Mouse (Mus musculus): ENCODE results near the gene Zbtb21. TPM values are rescaled to one million over a fixed set of nuclear protein-coding genes. Genes with fewer than 3 reads are reported as not detected.

Zbtb21 gene
- polyA plus RNA-seq, 1 experiment from 2014 or later, result 14.4 TPM

DNA sequence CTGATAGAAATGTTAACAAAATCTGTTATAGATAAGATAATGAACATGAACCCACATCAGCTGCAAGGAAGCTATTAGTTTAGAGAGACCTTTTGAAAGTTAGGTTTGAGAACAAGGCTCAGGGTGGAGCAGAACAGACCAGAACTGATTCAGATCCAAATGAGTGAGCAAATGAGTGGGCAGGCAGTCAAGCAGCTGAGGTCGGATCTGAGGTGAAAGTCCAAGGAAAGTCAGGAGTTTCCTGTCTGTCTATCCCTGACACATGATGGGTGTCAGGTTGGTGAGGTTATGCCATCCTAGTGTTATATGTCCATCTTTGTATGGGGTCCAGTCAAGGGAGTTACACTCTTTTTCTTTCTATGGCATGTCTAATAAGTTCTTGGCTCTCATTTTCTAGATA, 32.9 kb downstream of the Zbtb21 start:
- Histone ChIP-seq H3K27me3 (ENCODE audit: control insufficient read depth, insufficient read depth, low read length) (no peaks in the 10 kb centered on the region), H3K4me1 (replicated peaks; ENCODE audit: control insufficient read depth, insufficient read depth, low read length) (no peaks in the 10 kb centered on the region), H3K4me2 (ENCODE audit: low read depth, low read length, severe bottlenecking) (no peak overlapping the region), H3K36me3 (ENCODE audit: control insufficient read depth, insufficient read depth, low read length) (no peaks in the 10 kb centered on the region), H3K27ac (ENCODE audit: low read depth, low read length) (no peak overlapping the region), H3K9ac (ENCODE audit: low read length) (no peak overlapping the region), H3K9me3 (ENCODE audit: control insufficient read depth, low read length) (no peaks in the 10 kb centered on the region), H3K4me3 (ENCODE audit: low read depth, low read length) (no peak overlapping the region)
- ATAC-seq (replicated peaks; ENCODE audit: low FRiP score) (no peak), DNase-seq (ENCODE audit: low spot score) (no peak)
- WGBS, result 71% methylated on average over 1 of the region's 1 CpGs

DNA sequence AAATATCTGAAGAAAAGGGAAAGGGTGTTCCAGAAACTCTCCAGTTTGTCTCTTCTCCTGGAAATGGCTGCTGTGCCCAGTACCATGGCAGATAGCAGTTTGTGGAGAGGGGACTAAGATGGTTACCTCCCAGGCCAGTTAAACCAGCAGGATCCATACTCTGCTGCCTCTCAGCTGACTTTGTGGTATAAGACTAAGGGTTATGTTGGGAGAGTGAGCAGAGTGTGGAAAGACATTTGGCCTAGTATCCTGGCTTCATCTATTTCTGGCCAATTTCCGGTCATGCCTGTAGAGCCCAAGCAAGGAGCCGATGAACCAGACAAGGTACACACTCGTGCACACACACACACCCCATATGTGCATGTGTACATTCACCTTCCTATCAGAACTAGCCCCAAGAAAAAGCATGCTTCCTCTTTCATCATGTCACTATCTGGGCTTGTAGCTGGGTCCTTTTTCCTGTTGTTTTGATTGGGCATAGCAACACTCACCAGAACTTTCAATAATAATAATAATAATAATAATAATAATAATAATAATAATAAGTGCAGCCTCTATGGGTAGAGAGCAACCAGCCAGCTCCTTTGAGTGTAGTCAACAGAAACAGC, 35.0 kb downstream of the Zbtb21 start:
- 95% methylated on average over 3 of the region's 3 CpGs for WGBS
- Histone ChIP-seq H3K27me3 (ENCODE audit: control insufficient read depth, insufficient read depth, low read length) (no peaks in the 10 kb centered on the region), H3K4me1 (replicated peaks; ENCODE audit: control insufficient read depth, insufficient read depth, low read length) (no peaks in the 10 kb centered on the region), H3K9ac (ENCODE audit: low read length) (no peak overlapping the region), H3K36me3 (ENCODE audit: control insufficient read depth, insufficient read depth, low read length) (no peaks in the 10 kb centered on the region), H3K27ac (ENCODE audit: low read depth, low read length) (no peak overlapping the region), H3K9me3 (ENCODE audit: control insufficient read depth, low read length) (no peaks in the 10 kb centered on the region), H3K4me2 (ENCODE audit: low read depth, low read length, severe bottlenecking) (no peak overlapping the region), H3K4me3 (ENCODE audit: low read depth, low read length) (no peak overlapping the region)
- ATAC-seq (replicated peaks; ENCODE audit: low FRiP score) (no peak), DNase-seq (ENCODE audit: low spot score) (no peak)

DNA sequence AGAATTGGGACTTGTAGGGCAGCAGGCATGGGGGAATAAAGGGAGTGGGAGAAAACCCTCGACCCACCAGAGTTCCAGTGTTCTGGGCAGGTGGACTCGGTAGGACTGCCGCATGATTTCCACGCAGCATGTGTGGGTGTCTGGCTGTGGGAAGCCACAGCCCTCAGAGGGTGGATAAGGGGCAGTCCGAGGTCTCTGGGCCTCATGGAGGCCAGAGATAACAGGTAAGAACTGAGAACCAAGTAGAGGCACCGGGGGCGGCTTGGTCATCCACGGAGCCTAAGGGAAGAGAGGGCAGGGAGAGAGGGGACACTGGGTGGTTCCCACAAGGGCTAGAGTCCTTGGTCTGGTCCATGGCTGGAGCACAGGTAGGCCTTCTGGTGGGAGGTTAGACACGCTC, 36.0 kb downstream of the Zbtb21 start:
- Histone ChIP-seq H3K4me3 (ENCODE audit: low read depth, low read length) (no peak overlapping the region), H3K27ac (ENCODE audit: low read depth, low read length) (no peak overlapping the region), H3K36me3 (ENCODE audit: control insufficient read depth, insufficient read depth, low read length) (no peaks in the 10 kb centered on the region), H3K27me3 (ENCODE audit: control insufficient read depth, insufficient read depth, low read length) (no peaks in the 10 kb centered on the region), H3K4me1 (replicated peaks; ENCODE audit: control insufficient read depth, insufficient read depth, low read length) (peaks cover 2% of the 10 kb centered on the region; the same call in 1 of the 2 replicates), H3K9ac (ENCODE audit: low read length) (no peak overlapping the region), H3K9me3 (ENCODE audit: control insufficient read depth, low read length) (no peaks in the 10 kb centered on the region), H3K4me2 (ENCODE audit: low read depth, low read length, severe bottlenecking) (no peak overlapping the region)
- DNase-seq (ENCODE audit: low spot score) (no peak), ATAC-seq (replicated peaks; ENCODE audit: low FRiP score) (no peak)
- 88% methylated on average over 9 of the region's 9 CpGs for WGBS

DNA sequence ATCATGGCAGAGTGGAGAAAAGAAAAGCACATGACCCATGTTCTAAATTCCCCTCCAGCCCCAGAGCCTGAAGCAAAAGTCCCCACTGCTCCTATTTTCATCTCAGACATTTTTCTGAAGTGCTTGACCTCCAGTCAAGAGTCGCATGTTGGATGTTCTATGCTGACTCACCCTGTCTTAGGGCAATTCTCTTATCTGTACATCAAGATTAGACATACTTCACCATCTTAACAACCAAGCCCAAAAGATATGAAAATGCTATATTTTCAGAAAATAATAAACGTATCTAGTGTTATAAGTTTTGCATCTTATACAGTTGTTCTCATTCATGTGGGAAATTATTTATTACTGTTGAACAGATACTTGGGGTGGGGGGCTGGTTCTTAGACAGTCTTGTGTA, 36.7 kb downstream of the Zbtb21 start:
- Histone ChIP-seq H3K4me1 (replicated peaks; ENCODE audit: control insufficient read depth, insufficient read depth, low read length) (peaks cover 2% of the 10 kb centered on the region; the same call in 1 of the 2 replicates), H3K4me3 (ENCODE audit: low read depth, low read length) (no peak overlapping the region), H3K36me3 (ENCODE audit: control insufficient read depth, insufficient read depth, low read length) (no peaks in the 10 kb centered on the region), H3K27me3 (ENCODE audit: control insufficient read depth, insufficient read depth, low read length) (no peaks in the 10 kb centered on the region), H3K9ac (ENCODE audit: low read length) (no peak overlapping the region), H3K4me2 (ENCODE audit: low read depth, low read length, severe bottlenecking) (no peak overlapping the region), H3K27ac (ENCODE audit: low read depth, low read length) (no peak overlapping the region), H3K9me3 (ENCODE audit: control insufficient read depth, low read length) (no peaks in the 10 kb centered on the region)
- DNase-seq (ENCODE audit: low spot score) (no peak), ATAC-seq (replicated peaks; ENCODE audit: low FRiP score) (no peak)
- 83% methylated on average over 2 of the region's 2 CpGs for WGBS

DNA sequence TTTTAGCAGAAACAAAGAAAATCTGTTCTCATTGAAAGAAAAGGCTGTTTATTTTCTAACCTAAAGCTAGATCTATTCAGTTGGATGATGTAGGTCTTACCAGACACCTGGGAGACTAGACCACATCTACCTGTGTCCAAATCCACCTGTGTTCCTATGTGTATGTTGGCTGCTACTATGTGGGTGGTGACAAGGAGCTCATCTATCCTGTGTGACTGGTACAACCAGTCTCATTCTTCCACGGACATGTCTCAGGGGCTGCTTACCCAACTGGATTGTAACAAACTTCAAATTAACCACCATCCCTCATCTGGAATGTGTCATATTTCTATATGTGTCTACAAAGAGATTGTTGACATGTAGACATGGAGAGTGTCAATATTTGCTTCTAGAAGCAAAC, 38.7 kb downstream of the Zbtb21 start:
- Histone ChIP-seq H3K9me3 (ENCODE audit: control insufficient read depth, low read length) (no peaks in the 10 kb centered on the region), H3K4me1 (replicated peaks; ENCODE audit: control insufficient read depth, insufficient read depth, low read length) (peaks cover 2% of the 10 kb centered on the region; the same call in 1 of the 2 replicates), H3K27me3 (ENCODE audit: control insufficient read depth, insufficient read depth, low read length) (no peaks in the 10 kb centered on the region), H3K27ac (ENCODE audit: low read depth, low read length) (no peak overlapping the region), H3K36me3 (ENCODE audit: control insufficient read depth, insufficient read depth, low read length) (no peaks in the 10 kb centered on the region), H3K4me3 (ENCODE audit: low read depth, low read length) (no peak overlapping the region), H3K4me2 (ENCODE audit: low read depth, low read length, severe bottlenecking) (no peak overlapping the region), H3K9ac (ENCODE audit: low read length) (no peak overlapping the region)
- ATAC-seq (replicated peaks; ENCODE audit: low FRiP score), result no peak
- DNase-seq (ENCODE audit: low spot score), result no peak
- 69% methylated on average over 1 of the region's 1 CpGs for WGBS

DNA sequence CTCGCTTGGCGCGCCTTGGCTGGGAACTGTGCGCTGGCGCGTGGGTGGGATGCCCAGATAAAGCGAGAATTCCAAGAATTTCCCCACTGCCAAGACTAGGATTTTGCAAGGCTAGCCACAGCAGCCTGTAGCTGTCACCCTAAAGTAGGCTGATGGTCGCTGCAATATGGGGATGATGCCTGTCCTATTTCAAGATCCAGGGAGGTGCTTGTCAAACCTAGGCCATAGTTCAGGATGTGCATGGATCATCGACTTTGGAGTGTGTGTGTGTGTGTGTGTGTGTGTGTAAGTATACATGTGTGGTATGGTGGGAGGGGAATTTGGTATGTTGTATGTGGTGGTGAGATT, 39.7 kb downstream of the Zbtb21 start:
- no peak for DNase-seq (ENCODE audit: low spot score)
- under 1% methylated on average over 9 of the region's 9 CpGs for WGBS
- Histone ChIP-seq H3K4me1 (replicated peaks; ENCODE audit: control insufficient read depth, insufficient read depth, low read length) (peaks cover 2% of the 10 kb centered on the region; the same call in 1 of the 2 replicates), H3K27me3 (ENCODE audit: control insufficient read depth, insufficient read depth, low read length) (no peaks in the 10 kb centered on the region), H3K27ac (ENCODE audit: low read depth, low read length) (no peak overlapping the region), H3K9ac (ENCODE audit: low read length) (peak overlapping the region; percentile 72), H3K36me3 (ENCODE audit: control insufficient read depth, insufficient read depth, low read length) (no peaks in the 10 kb centered on the region), H3K4me2 (ENCODE audit: low read depth, low read length, severe bottlenecking) (peak overlapping the region; percentile 97), H3K9me3 (ENCODE audit: control insufficient read depth, low read length) (no peaks in the 10 kb centered on the region), H3K4me3 (ENCODE audit: low read depth, low read length) (peak overlapping the region; percentile 65)
- ATAC-seq (replicated peaks; ENCODE audit: low FRiP score), result no peak; the same call in 1 of the 2 replicates

DNA sequence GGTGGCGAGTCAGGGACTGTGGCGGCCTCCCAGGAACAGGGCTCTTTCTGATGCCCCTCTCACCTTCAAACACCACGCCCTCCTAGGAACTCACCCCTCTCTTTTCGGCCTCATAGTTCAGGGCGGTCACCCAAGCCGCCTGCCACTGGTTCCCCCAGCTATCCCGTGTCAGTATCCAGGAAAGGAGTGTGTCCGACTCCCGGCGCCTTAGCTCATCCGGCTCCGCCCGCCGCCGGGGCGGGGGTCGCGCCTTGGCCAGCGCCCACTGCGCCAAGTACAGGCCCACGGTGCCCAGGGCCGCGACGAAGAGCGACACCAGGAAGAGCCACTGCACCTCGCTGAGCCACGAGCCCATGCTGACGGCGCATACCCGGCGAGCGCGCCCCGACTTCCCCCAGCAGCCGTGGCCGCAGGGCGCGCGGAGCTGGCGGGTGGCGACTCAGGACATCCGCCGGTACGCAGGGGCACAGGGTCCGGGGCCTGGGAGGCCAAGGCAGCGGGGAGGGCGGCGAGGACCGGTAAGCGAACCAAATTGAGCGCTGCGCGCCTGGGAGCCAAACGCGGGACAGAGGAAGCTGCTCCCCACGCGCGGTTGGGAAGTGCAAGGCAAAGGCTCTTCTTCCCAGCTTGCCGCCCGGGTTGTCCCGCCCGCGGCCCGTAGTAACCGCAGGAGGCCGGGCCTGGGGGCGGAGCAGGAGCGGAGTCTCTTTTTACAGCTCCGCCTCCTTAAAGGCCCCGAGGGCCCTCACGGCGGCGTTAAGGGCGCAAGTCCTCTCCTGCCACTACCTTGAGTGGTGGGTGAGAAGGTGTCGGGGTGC, 40.3 kb downstream of the Zbtb21 start:
- H3K4me2 ChIP-seq (ENCODE audit: low read depth, low read length, severe bottlenecking), result peak overlapping the region; percentile 97

DNA sequence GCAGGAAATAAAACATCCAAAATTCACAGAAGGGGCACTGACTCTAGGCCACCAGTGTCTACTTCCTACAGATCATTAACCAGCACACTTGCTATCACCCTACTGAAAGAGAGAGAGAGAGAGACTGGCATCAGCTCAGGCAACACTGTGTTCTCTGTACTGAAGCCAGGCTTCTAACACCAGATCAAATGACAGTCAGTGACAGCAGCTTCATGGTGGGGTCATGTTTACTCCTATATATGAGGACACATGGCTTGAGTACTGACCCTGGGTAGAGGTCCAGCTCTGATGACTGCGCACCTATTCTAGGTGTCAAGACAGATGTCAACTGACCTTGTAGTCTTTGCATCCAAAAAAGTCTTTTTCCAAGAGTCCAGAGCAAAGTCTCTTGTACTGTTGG, 41.8 kb downstream of the Zbtb21 start:
- Histone ChIP-seq H3K27me3 (ENCODE audit: control insufficient read depth, insufficient read depth, low read length) (no peaks in the 10 kb centered on the region), H3K9me3 (ENCODE audit: control insufficient read depth, low read length) (no peaks in the 10 kb centered on the region), H3K4me1 (replicated peaks; ENCODE audit: control insufficient read depth, insufficient read depth, low read length) (peaks cover 2% of the 10 kb centered on the region; the same call in 1 of the 2 replicates), H3K4me2 (ENCODE audit: low read depth, low read length, severe bottlenecking) (no peak overlapping the region), H3K27ac (ENCODE audit: low read depth, low read length) (no peak overlapping the region), H3K9ac (ENCODE audit: low read length) (no peak overlapping the region), H3K36me3 (ENCODE audit: control insufficient read depth, insufficient read depth, low read length) (no peaks in the 10 kb centered on the region), H3K4me3 (ENCODE audit: low read depth, low read length) (no peak overlapping the region)
- WGBS, result 79% methylated on average over 1 of the region's 1 CpGs
- ATAC-seq (replicated peaks; ENCODE audit: low FRiP score) (no peak), DNase-seq (ENCODE audit: low spot score) (no peak)

More for the DNA sequence above, 40.3 kb downstream of the Zbtb21 start:
- no peaks in the 10 kb centered on the region for H3K36me3 ChIP-seq (ENCODE audit: control insufficient read depth, insufficient read depth, low read length)
- peak overlapping the region; percentile 65 for H3K4me3 ChIP-seq (ENCODE audit: low read depth, low read length)
- peak; percentile 86 for DNase-seq (ENCODE audit: low spot score)
- H3K4me1 ChIP-seq (replicated peaks; ENCODE audit: control insufficient read depth, insufficient read depth, low read length), result peaks cover 2% of the 10 kb centered on the region; the same call in 1 of the 2 replicates
- under 1% methylated on average over 74 of the region's 75 CpGs for WGBS
- no peaks in the 10 kb centered on the region for H3K27me3 ChIP-seq (ENCODE audit: control insufficient read depth, insufficient read depth, low read length)
- H3K9me3 ChIP-seq (ENCODE audit: control insufficient read depth, low read length), result no peaks in the 10 kb centered on the region
- peak overlapping the region; percentile 9; the same call in 1 of the 2 replicates for H3K27ac ChIP-seq (ENCODE audit: low read depth, low read length)
- ATAC-seq (replicated peaks; ENCODE audit: low FRiP score), result peak; percentile 92
- peak overlapping the region; percentile 72 for H3K9ac ChIP-seq (ENCODE audit: low read length)

All from forebrain, embryonic 11.5 days (tissue).